ENCODE assay signal across 35 mouse cellular contexts in the genomic region with DNA sequence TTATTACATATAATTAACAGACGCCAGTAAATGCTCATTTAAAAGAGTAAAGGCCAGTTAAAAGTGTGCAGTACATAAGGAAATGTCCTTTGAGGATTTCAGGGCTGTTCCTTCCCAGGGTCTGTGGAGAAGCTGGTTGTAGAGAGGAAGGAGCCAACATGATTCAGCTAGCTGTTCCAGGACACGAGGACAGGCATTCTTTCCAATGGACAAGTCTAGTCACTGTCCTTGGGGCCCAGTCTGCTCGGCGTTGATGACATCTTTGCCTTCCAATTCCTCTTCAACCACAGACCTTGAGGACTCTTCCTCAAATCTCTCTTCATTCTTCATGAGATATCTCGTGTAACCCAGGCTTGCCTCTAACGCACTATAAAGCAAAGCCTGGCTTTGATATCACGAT. TPM values are rescaled to one million over a fixed set of nuclear protein-coding genes. Genes with fewer than 3 reads are reported as not detected.
DNase-seq lines count a peak whose midpoint lies in the region; ATAC-seq and TF ChIP-seq lines count a peak whose summit lies in the region.
"Had no signal": no experiment of that assay in that cellular context is flagged by ENCODE, and none has a peak within 500 bp of the region (broad histone marks: within the 10 kb centered on the region; RNA-seq: fewer than 3 reads in every experiment).

No protein-coding gene starts in this region.

- no peak overlapping the region for H3K4me3 ChIP-seq in neural tube, embryonic 15.5 days (replicated peaks)
- H3K4me3 ChIP-seq in myocyte: peak overlapping the region; percentile 48
- H3K4me3 ChIP-seq: heart, embryonic 12.5 days; limb, embryonic 15.5 days; midbrain, embryonic 10.5 days had no signal

- no peaks in the 10 kb centered on the region for H3K79me2 ChIP-seq in myocyte (ENCODE audit: control insufficient read depth, insufficient read depth)

- H3K9ac ChIP-seq in neural tube, embryonic 15.5 days (replicated peaks): 0 out of 2 replicates have a peak overlapping the region, but pooled peaks have one; percentile 5
- H3K9ac ChIP-seq: embryonic facial prominence, embryonic 15.5 days; heart, embryonic 12.5 days; limb, embryonic 15.5 days; lung, embryonic 14.5 days had no signal

- H3K27ac ChIP-seq in neural tube, embryonic 15.5 days (replicated peaks): no peak overlapping the region
- H3K27ac ChIP-seq: embryonic facial prominence, embryonic 15.5 days; hindbrain, postnatal 0 days; kidney, postnatal 0 days; limb, embryonic 15.5 days; midbrain, embryonic 10.5 days had no signal

- no peak overlapping the region for H3K4me2 ChIP-seq in neural tube, embryonic 15.5 days
- H3K4me2 ChIP-seq in myocyte (ENCODE audit: low read depth): no peak overlapping the region

- no peaks in the 10 kb centered on the region for H3K9me3 ChIP-seq in neural tube, embryonic 15.5 days (replicated peaks)
- H3K9me3 ChIP-seq: embryonic facial prominence, embryonic 15.5 days; limb, embryonic 15.5 days; midbrain, embryonic 10.5 days had no signal

- DNase-seq in neural tube, embryonic 10.5 days (ENCODE audit: extremely low spot score, low spot score): no peak
- DNase-seq in MEL-GATA-1-ER (ENCODE audit: extremely low read depth, low read depth): peak; percentile 14
- peak; percentile 16 for DNase-seq in adrenal gland, postnatal 25 days
- DNase-seq in frontal cortex, postnatal 14 days (ENCODE audit: low spot score in 2 of 2): no peak
- DNase-seq in Muller cell, postnatal 12 days (ENCODE audit: inconsistent ontology term): no peak
- no peak for DNase-seq in heart, postnatal 10 days
- DNase-seq: gastrocnemius, postnatal 10 days; heart, adult 11 months; heart, postnatal 14 days; kidney, adult 11 months; left cerebral cortex, postnatal 4 days; lung, embryonic 14.5 days; lung, postnatal 36 days; thymus, postnatal 14 days had no signal

- H3K27me3 ChIP-seq in neural tube, embryonic 15.5 days (replicated peaks): no peaks in the 10 kb centered on the region
- no peaks in the 10 kb centered on the region for H3K27me3 ChIP-seq in myocyte (ENCODE audit: control insufficient read depth, insufficient read depth, insufficient read length)

- peaks cover 16% of the 10 kb centered on the region for H3K4me1 ChIP-seq in neural tube, embryonic 15.5 days
- H3K4me1 ChIP-seq: heart, embryonic 12.5 days had no signal

- no peak for ATAC-seq in neural tube, embryonic 15.5 days (ENCODE audit: low FRiP score)
- ATAC-seq: activated CD4-positive, CD25-positive, alpha-beta regulatory T cell, adult 4 months; forebrain, embryonic 14.5 days; hindbrain, postnatal 0 days had no signal

- no peaks in the 10 kb centered on the region for H3K36me3 ChIP-seq in neural tube, embryonic 15.5 days
- no peaks in the 10 kb centered on the region for H3K36me3 ChIP-seq in myocyte (ENCODE audit: control insufficient read depth, insufficient read depth)
- H3K36me3 ChIP-seq: embryonic facial prominence, embryonic 15.5 days; heart, embryonic 12.5 days; limb, embryonic 15.5 days; midbrain, embryonic 10.5 days had no signal

- intact Hi-C loops in heart, postnatal 10 days (cut with DNase I): loop anchor here (5.0 to 10.0 kb wide), 2 partner anchors 253 to 921 kb away; a partner anchor contains a TSS

- WGBS in neural tube, embryonic 15.5 days: 86% methylated on average over 7 of the region's 7 CpGs

- H3ac ChIP-seq in myocyte (ENCODE audit: control insufficient read depth, insufficient read length): no peak overlapping the region

- no peak for TF ChIP-seq POLR2A in myocyte (IDR thresholded peaks at IDR 0.05; ENCODE audit: insufficient read length, low read depth)

TF ChIP-seq in myocyte, 11 proteins besides CTCF, POLR2A, EP300 and RAD21:
- TF ChIP-seq MYOD1 (IDR thresholded peaks at IDR 0.05; ENCODE audit: control insufficient read depth in 1 of 3, insufficient read length in 2 of 3, low read depth in 2 of 3) (no peak), USF1 (IDR thresholded peaks at IDR 0.05; ENCODE audit: low read depth) (no peak), MAX (IDR thresholded peaks at IDR 0.05; ENCODE audit: low read depth) (no peak), POLR2AphosphoS2 (IDR thresholded peaks at IDR 0.05; ENCODE audit: insufficient read length, low read depth) (no peak), CEBPB (IDR thresholded peaks at IDR 0.05; ENCODE audit: insufficient read depth, poor library complexity, severe bottlenecking) (no peak), MYOG (IDR thresholded peaks at IDR 0.05; ENCODE audit: control insufficient read depth in 1 of 3, insufficient read depth in 1 of 3, insufficient read length in 2 of 3, low read depth in 2 of 3) (no peak)

RNA-seq across cellular contexts. Expression of a gene that starts 1.4 kb away (rescaled TPM):
- polyA plus RNA-seq in neural tube, embryonic 15.5 days (2015; fragmentation: Nextera tagmentation; extraction: Ambion mirVana): 36.4 and 37.9 TPM in 2 replicates
- total RNA-seq in adrenal gland, postnatal 25 days (2021): 78.8 and 82.5 TPM in 2 replicates
- 38.5 TPM for polyA plus RNA-seq in myocyte (2012; fragmentation: generic; extraction: Trizol)
- 10 to 100 TPM; 21.5 to 22.2 TPM for total RNA-seq in heart, postnatal 10 days (2021)

RNA-seq across cellular contexts. Expression of a gene that starts 42.0 kb away (rescaled TPM):
- 0.10 and 0.15 TPM in 2 replicates for polyA plus RNA-seq in neural tube, embryonic 15.5 days (2015; fragmentation: Nextera tagmentation; extraction: Ambion mirVana)
- total RNA-seq in adrenal gland, postnatal 25 days (2021): not detected in 2 replicates
- polyA plus RNA-seq in myocyte (2012; fragmentation: generic; extraction: Trizol): not detected
- not detected for total RNA-seq in heart, postnatal 10 days (2021)
- total RNA-seq: common myeloid progenitor, adult 5-6 weeks; gastrocnemius, postnatal 10 days; heart, postnatal 14 days; hindbrain, postnatal 0 days; layer of hippocampus, adult 18-20 months; layer of hippocampus, postnatal 14 days; left cerebral cortex, adult 8-10 months; left cerebral cortex, postnatal 4 days; midbrain, postnatal 0 days had no signal
- polyA plus RNA-seq: brain, embryonic 14.5 days; CD4-positive, CD25-positive, alpha-beta regulatory T cell, adult 4 months; heart, embryonic 12.5 days; hindbrain, embryonic 11.5 days; hindbrain, postnatal 0 days; kidney, postnatal 0 days; lung, embryonic 14.5 days; midbrain, embryonic 10.5 days; neural tube, embryonic 11.5 days; spleen, adult 2 months; testis, adult 2 months had no signal

Comparison
In these comparisons a context has a peak if more than half of its experiments do, and no peak if none do; other contexts are left out.
1. DNase-seq: peak in MEL-GATA-1-ER (single experiment) and adrenal gland, postnatal 25 days (single experiment); none in neural tube, embryonic 10.5 days (single experiment), frontal cortex, postnatal 14 days (0 of 2), Muller cell, postnatal 12 days (single experiment) and heart, postnatal 10 days (0 of 2).